Mouse (Mus musculus) kidney, embryonic 16.5 days (tissue): ENCODE data around the gene Rims1. TPM values are rescaled to one million over a fixed set of nuclear protein-coding genes. Genes with fewer than 3 reads are reported as not detected.
A peak's percentile ranks its signal among the peaks of the same experiment; 100 is the strongest.

Source experiments
- ATAC-seq: fragments of 200-750 bp; cut with Nextera tagmentation; 2 replicates; pipeline ENCODE4 v1.8.0; 2017; ENCODE audit warnings: moderate TSS enrichment; ENCODE audit not compliant: low FRiP score, low TSS enrichment
- H3K27ac ChIP-seq: fragments of 300-500 bp; sonication (generic); 2 replicates; pipeline ENCODE4 v1.5.1; 2014; ENCODE audit warnings: low read length
- H3K27me3 ChIP-seq: fragments of 300-500 bp; sonication (generic); 2 replicates; pipeline ENCODE4 v1.6.1; 2014; ENCODE audit warnings: low read length, control low read depth, mixed read lengths; ENCODE audit not compliant: insufficient read depth
- H3K36me3 ChIP-seq: fragments of 300-500 bp; sonication (generic); 2 replicates; pipeline ENCODE4 v1.6.1; 2014; ENCODE audit warnings: low read length, control low read depth, mixed read lengths; ENCODE audit not compliant: insufficient read depth
- H3K4me1 ChIP-seq: fragments of 300-500 bp; sonication (generic); 2 replicates; pipeline ENCODE4 v1.6.1; 2014; ENCODE audit warnings: low read length, control low read depth, mixed read lengths; ENCODE audit not compliant: insufficient read depth
- H3K4me2 ChIP-seq: fragments of 300-500 bp; sonication (generic); replicated peaks from 2 replicates; pipeline ENCODE4 v1.6.1; 2014; ENCODE audit warnings: low read depth, low read length
- H3K4me3 ChIP-seq: fragments of 300-500 bp; sonication (generic); 2 replicates; pipeline ENCODE4 v1.5.1; 2014; ENCODE audit warnings: mild to moderate bottlenecking, low read length
- H3K9ac ChIP-seq: fragments of 300-500 bp; sonication (generic); replicated peaks from 2 replicates; pipeline ENCODE4 v1.6.1; 2014; ENCODE audit warnings: low read length
- H3K9me3 ChIP-seq: fragments of 300-500 bp; sonication (generic); 2 replicates; pipeline ENCODE4 v1.6.1; 2016; ENCODE audit warnings: low read length, control low read depth
- WGBS: fragments of 180-500 bp; shearing (Covaris S2); extraction: QIAGEN DNeasy Blood & Tissue Kit; methylation state at CpG from one replicate; pipeline ENCODE4 v1.1.7; 2014; 5-methylcytosine and 5-hydroxymethylcytosine counted together
- polyA plus RNA-seq: library from polyadenylated mRNA; unstranded; fragments of >200 nt; fragmentation: Nextera tagmentation; extraction: Ambion mirVana; gene quantifications from 2 replicates; pipeline ENCODE4 v1.2.1, GENCODE M21; 2015

Rims1 gene
- 0.59 and 1.6 TPM in 2 replicates for polyA plus RNA-seq

DNA sequence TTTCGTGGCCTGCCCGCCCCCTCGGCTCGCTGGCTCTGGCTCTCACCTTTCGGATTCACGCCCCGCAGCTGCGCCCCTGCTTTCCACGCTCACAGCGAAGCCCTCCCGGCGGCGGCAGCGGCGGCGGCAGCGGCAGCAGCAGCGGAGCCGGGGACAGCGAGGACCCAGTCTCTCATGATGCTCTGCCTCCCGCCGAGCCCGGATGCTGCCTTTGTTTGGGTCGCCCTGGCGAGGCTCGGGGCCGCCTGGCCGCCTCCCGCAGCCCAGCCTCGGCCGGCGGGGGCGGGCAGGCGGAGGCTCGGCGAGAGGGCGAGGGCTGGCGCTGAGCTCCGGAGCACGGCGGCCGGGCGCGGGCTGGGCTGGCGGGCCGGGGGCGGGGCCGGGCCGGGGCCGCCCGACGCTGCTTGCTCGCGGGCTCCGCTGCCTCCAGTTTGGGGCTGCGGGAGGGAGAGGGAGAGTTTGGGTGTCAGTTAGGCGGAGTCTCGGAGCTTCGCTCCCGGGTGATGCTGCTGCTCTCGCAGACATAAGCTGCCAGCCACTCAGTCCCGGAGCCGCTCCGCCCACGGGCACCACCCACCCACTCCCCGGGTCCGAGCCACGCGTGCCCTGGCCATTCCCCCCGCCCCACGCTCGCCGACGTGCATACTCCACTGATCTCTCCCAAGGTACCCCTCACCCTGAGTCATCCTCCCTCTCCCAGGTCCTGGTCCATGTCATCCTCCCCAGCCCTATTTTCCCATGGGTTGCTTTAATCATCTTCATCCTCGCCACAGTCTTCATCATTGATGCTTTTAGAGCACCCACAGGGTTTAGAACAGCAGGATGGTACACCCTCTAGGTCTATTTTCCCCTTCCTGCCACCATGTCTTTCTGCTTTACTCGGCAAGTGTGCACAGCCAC is at the start of gene Rims1:
Rims1 (minus strand) TSS at position 269 of the 900 bp plus-strand sequence.
- Histone ChIP-seq H3K4me2 (peak within 1 kb of the TSS; percentile 98), H3K9ac (peak within 1 kb of the TSS; percentile 78), H3K27me3 (peaks cover 21% of the 10 kb centered on the region), H3K9me3 (no peaks in the 10 kb centered on the region), H3K4me1 (peaks cover 10% of the 10 kb centered on the region), H3K27ac (no peak within 1 kb of the TSS), H3K4me3 (peak within 1 kb of the TSS; percentile 69), H3K36me3 (no peaks in the 10 kb centered on the region)
- WGBS, result 1% methylated on average over 51 of the region's 76 CpGs
- peak; percentile 97 for ATAC-seq

- Histone ChIP-seq H3K4me1 (peaks cover 10% of the 10 kb centered on the region), H3K27ac (no peak overlapping the region), H3K9me3 (no peaks in the 10 kb centered on the region), H3K4me3 (peak overlapping the region; percentile 69), H3K36me3 (no peaks in the 10 kb centered on the region), H3K4me2 (peak overlapping the region; percentile 98), H3K9ac (no peak overlapping the region), H3K27me3 (peaks cover 21% of the 10 kb centered on the region)
- 29% methylated on average over 8 of the region's 8 CpGs for WGBS
- no peak for ATAC-seq
These were observed 867 bp upstream of the Rims1 start for GRCm38 (mm10) chr1:22806626-22807096.

DNA sequence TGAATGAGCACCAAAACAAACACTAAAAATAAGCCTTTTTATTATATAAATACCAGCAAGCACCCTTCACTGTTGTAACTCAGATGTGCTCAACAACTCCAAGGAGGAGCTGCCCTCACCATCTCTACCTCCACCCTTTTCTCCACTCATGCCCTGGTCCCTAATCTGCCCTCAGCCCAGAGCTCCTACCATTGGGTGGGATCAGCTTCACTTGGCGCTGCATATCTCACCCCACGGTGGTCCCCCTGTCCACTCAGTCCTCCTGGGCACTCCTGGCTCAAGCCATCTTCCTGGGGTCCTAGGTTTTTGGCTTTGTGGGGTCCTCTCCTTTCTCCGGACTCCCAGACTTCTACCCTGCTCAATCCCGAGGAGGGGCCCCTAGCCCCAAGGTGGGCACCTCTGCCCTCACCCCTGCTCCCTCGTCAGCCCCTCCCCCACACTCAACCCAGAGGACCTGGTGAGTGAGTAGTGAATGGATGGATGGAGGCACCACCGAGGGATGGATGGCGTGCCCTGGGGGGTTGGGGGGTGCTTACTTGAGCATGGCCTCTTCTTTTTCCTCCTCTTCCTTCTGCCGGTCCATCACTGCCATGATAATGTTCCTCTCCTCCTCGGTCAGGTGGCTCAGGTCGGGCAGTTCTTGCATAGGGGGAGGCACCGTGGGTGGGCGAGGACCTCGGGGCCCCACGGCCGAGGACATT is 619 bp downstream of the Rims1 start:
- peak overlapping the region; percentile 69 for H3K4me3 ChIP-seq
- H3K27me3 ChIP-seq, result peaks cover 21% of the 10 kb centered on the region
- no peak overlapping the region for H3K27ac ChIP-seq
- ATAC-seq, result peak; percentile 64
- WGBS, result 11% methylated on average over 14 of the region's 15 CpGs
- H3K9ac ChIP-seq, result peak overlapping the region; percentile 78
- no peaks in the 10 kb centered on the region for H3K36me3 ChIP-seq
- H3K9me3 ChIP-seq, result no peaks in the 10 kb centered on the region
- peak overlapping the region; percentile 98 for H3K4me2 ChIP-seq
- peaks cover 10% of the 10 kb centered on the region for H3K4me1 ChIP-seq

GRCm38 (mm10) chr1:22804148-22804885 is 1.5 kb downstream of the Rims1 start:
- H3K4me1 ChIP-seq, result peaks cover 10% of the 10 kb centered on the region
- no peak overlapping the region for H3K4me3 ChIP-seq
- peaks cover 21% of the 10 kb centered on the region for H3K27me3 ChIP-seq
- ATAC-seq, result no peak
- H3K27ac ChIP-seq, result no peak overlapping the region
- H3K36me3 ChIP-seq, result no peaks in the 10 kb centered on the region
- no peaks in the 10 kb centered on the region for H3K9me3 ChIP-seq
- WGBS, result 73% methylated on average over 4 of the region's 4 CpGs
- no peak overlapping the region for H3K9ac ChIP-seq
- H3K4me2 ChIP-seq, result no peak overlapping the region

DNA sequence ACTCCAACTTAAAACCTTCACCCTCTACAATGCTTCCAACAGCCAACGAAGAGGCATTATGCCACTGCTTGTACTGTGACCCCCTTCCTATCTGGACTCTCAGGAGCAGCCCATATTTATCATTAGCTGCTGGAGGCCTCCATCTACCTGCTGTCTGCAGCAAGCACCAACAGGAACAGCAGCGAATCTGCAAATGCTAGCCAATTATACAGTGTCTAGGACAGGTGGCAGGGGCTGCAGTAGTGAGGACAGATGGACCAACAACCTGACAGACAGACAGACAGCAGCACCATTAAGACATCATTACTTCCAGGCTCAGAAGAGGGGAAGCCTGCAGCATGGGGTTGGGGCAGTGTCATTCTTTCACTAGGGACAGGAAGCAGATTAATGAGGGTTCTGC is 2.3 kb downstream of the Rims1 start:
- H3K27me3 ChIP-seq, result peaks cover 21% of the 10 kb centered on the region
- no peak overlapping the region for H3K4me2 ChIP-seq
- H3K27ac ChIP-seq, result no peak overlapping the region
- H3K36me3 ChIP-seq, result no peaks in the 10 kb centered on the region
- no peak overlapping the region for H3K4me3 ChIP-seq
- ATAC-seq, result no peak
- peaks cover 10% of the 10 kb centered on the region for H3K4me1 ChIP-seq
- H3K9me3 ChIP-seq, result no peaks in the 10 kb centered on the region
- 76% methylated on average over 2 of the region's 2 CpGs for WGBS
- H3K9ac ChIP-seq, result no peak overlapping the region

GRCm38 (mm10) chr1:22800276-22800675 is 5.5 kb downstream of the Rims1 start:
- H3K4me2 ChIP-seq, result no peak overlapping the region
- peaks cover 9% of the 10 kb centered on the region; the same call in 1 of the 2 replicates for H3K27me3 ChIP-seq
- no peak overlapping the region for H3K9ac ChIP-seq
- no peaks in the 10 kb centered on the region for H3K9me3 ChIP-seq
- no peak for ATAC-seq
- no peaks in the 10 kb centered on the region for H3K36me3 ChIP-seq
- H3K4me3 ChIP-seq, result no peak overlapping the region
- H3K4me1 ChIP-seq, result peaks cover 3% of the 10 kb centered on the region
- 57% methylated on average over 5 of the region's 5 CpGs for WGBS
- no peak overlapping the region for H3K27ac ChIP-seq

GRCm38 (mm10) chr1:22797091-22797490 is 8.7 kb downstream of the Rims1 start:
- H3K4me1 ChIP-seq, result no peaks in the 10 kb centered on the region
- no peaks in the 10 kb centered on the region for H3K9me3 ChIP-seq
- 73% methylated on average over 5 of the region's 5 CpGs for WGBS
- H3K36me3 ChIP-seq, result no peaks in the 10 kb centered on the region
- H3K27ac ChIP-seq, result no peak overlapping the region
- H3K9ac ChIP-seq, result no peak overlapping the region
- H3K4me3 ChIP-seq, result no peak overlapping the region
- no peak for ATAC-seq
- H3K4me2 ChIP-seq, result no peak overlapping the region
- no peaks in the 10 kb centered on the region for H3K27me3 ChIP-seq

DNA sequence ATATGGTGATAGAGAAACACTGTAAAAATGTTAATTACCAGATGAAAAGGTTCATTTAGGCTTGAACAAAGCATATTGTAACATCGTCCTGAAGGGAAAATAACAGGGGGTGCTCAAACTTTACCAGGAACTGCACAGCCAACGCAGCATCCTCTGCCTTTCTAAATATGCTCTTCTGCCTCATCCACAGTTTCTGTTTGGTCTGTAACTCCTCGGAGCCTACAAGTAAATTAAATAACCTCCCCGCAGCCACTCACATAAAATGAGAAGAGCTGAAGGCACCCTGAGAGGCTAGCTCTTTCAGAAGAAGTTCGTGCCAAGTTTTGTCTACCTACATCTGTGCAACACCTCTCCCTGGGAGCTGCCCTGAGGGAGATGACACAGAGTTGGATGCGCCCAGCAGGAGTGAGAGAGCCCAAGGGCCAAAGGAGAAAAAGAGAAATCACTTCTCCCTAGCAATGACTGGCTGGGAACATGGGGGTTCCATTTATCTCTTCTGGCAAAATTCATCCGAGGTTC is 16.3 kb downstream of the Rims1 start:
- Histone ChIP-seq H3K9ac (no peak overlapping the region), H3K27ac (no peak overlapping the region), H3K4me1 (no peaks in the 10 kb centered on the region), H3K36me3 (no peaks in the 10 kb centered on the region), H3K4me3 (no peak overlapping the region), H3K27me3 (no peaks in the 10 kb centered on the region), H3K9me3 (no peaks in the 10 kb centered on the region), H3K4me2 (no peak overlapping the region)
- WGBS, result 43% methylated on average over 7 of the region's 7 CpGs
- ATAC-seq, result no peak

DNA sequence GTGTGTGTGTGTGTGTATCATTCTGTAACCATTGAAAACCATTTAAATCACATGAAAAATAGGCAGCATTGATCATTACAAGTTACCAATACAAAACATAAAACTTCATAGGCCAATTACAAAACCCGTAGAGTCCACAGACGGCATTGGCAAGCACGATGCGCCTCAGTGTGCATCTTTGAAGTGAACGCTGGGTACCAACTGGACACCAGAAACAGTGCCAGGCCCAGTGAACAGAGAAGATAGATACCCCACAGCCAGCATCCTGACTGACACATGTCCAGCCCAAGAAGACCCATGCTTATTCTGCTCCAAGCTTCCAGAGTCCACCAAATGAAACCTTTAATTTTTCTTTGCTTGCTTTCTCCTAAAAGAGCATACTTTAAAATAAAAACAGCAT is 18.2 kb downstream of the Rims1 start:
- no peaks in the 10 kb centered on the region for H3K9me3 ChIP-seq
- ATAC-seq, result no peak
- H3K4me1 ChIP-seq, result no peaks in the 10 kb centered on the region
- no peaks in the 10 kb centered on the region for H3K27me3 ChIP-seq
- H3K4me2 ChIP-seq, result no peak overlapping the region
- WGBS, result 98% methylated on average over 5 of the region's 5 CpGs
- H3K27ac ChIP-seq, result no peak overlapping the region
- H3K9ac ChIP-seq, result no peak overlapping the region
- no peaks in the 10 kb centered on the region for H3K36me3 ChIP-seq
- H3K4me3 ChIP-seq, result no peak overlapping the region
